Mouse (Mus musculus): Measurements from ENCODE around the gene Snapc4.

Snapc4 gene

GRCm38 (mm10) chr2:26368572-26368971 is 11.9 kb downstream of the Snapc4 start:
- DNase-seq, result no peak

GRCm38 (mm10) chr2:26367911-26368310 is 12.5 kb downstream of the Snapc4 start:
- DNase-seq, result no peak

- DNase-seq, result no peak
Observed at GRCm38 (mm10) chr2:26364738-26365465, 15.6 kb downstream of the Snapc4 start.

- DNase-seq, result no peak
Observed at GRCm38 (mm10) chr2:26363481-26363880, 17.0 kb downstream of the Snapc4 start.

- DNase-seq, result no peak
Observed at GRCm38 (mm10) chr2:26362991-26363390, 17.5 kb downstream of the Snapc4 start.

- DNase-seq, result no peak
Observed at GRCm38 (mm10) chr2:26360772-26361171, 19.7 kb downstream of the Snapc4 start, which contains the start of gene Card9. Gene Card9 (minus strand): TSS chr2:26360918.

GRCm38 (mm10) chr2:26359983-26360382 is 20.5 kb downstream of the Snapc4 start:
- DNase-seq, result no peak

- DNase-seq, result no peak
Observed at GRCm38 (mm10) chr2:26358667-26359320, 21.7 kb downstream of the Snapc4 start.

- no peak for DNase-seq
Observed at GRCm38 (mm10) chr2:26357484-26357883, 23.0 kb downstream of the Snapc4 start.

- peak; percentile 69 for DNase-seq
Observed at GRCm38 (mm10) chr2:26356678-26357077, 23.8 kb downstream of the Snapc4 start.

GRCm38 (mm10) chr2:26356231-26356630 is 24.2 kb downstream of the Snapc4 start:
- peak; percentile 51 for DNase-seq

- DNase-seq, result no peak
Observed at GRCm38 (mm10) chr2:26354401-26354800, 26.1 kb downstream of the Snapc4 start.

- DNase-seq, result no peak
Observed at GRCm38 (mm10) chr2:26353066-26353980, 27.1 kb downstream of the Snapc4 start.

GRCm38 (mm10) chr2:26352291-26352910 is 28.1 kb downstream of the Snapc4 start:
- DNase-seq, result peak; percentile 88

- peak; percentile 96 for DNase-seq
Observed at GRCm38 (mm10) chr2:26351358-26352290, 28.8 kb downstream of the Snapc4 start, which contains the start of gene Dnlz. Gene Dnlz (minus strand): TSS chr2:26352110.

GRCm38 (mm10) chr2:26348241-26348640 is 32.2 kb downstream of the Snapc4 start:
- no peak for DNase-seq

- peak; percentile 42 for DNase-seq
Observed at GRCm38 (mm10) chr2:26342609-26343490, 37.6 kb downstream of the Snapc4 start.

GRCm38 (mm10) chr2:26342044-26342443 is 38.4 kb downstream of the Snapc4 start:
- DNase-seq, result no peak

GRCm38 (mm10) chr2:26341510-26341981 is 38.9 kb downstream of the Snapc4 start:
- DNase-seq, result no peak

GRCm38 (mm10) chr2:26339204-26339551 is 41.3 kb downstream of the Snapc4 start:
- no peak for DNase-seq
